Mouse (Mus musculus) liver, embryonic 12.5 days (tissue): ENCODE measurements around the gene Hunk. TPM values are rescaled to one million over a fixed set of nuclear protein-coding genes. Genes with fewer than 3 reads are reported as not detected.

ENCODE experiments used
- ATAC-seq: fragments of 200-750 bp; cut with Nextera tagmentation; 2 replicates; pipeline ENCODE4 v1.8.0; 2017; ENCODE audit warnings: moderate number of reproducible peaks, mild to moderate bottlenecking, moderate library complexity
- H3K27ac ChIP-seq: fragments of 300-500 bp; sonication (generic); 2 replicates; pipeline ENCODE4 v1.5.1; 2016; ENCODE audit warnings: mild to moderate bottlenecking
- H3K27me3 ChIP-seq: fragments of 300-500 bp; sonication (generic); replicated peaks from 2 replicates; pipeline ENCODE4 v1.6.1; 2016; ENCODE audit warnings: mild to moderate bottlenecking, moderate library complexity
- H3K36me3 ChIP-seq: fragments of 300-500 bp; sonication (generic); 2 replicates; pipeline ENCODE4 v1.6.1; 2016; ENCODE audit warnings: mild to moderate bottlenecking, moderate library complexity
- H3K4me1 ChIP-seq: fragments of 300-500 bp; sonication (generic); 2 replicates; pipeline ENCODE4 v1.6.1; 2016
- H3K4me2 ChIP-seq: fragments of 300-500 bp; sonication (generic); 2 replicates; pipeline ENCODE4 v1.6.1; 2016; ENCODE audit warnings: mild to moderate bottlenecking, moderate library complexity
- H3K4me3 ChIP-seq: fragments of 300-500 bp; sonication (generic); 2 replicates; pipeline ENCODE4 v1.5.1; 2016; ENCODE audit warnings: mild to moderate bottlenecking, moderate library complexity
- H3K9ac ChIP-seq: fragments of 300-500 bp; sonication (generic); 2 replicates; pipeline ENCODE4 v1.6.1; 2016; ENCODE audit warnings: mild to moderate bottlenecking, moderate library complexity
- H3K9me3 ChIP-seq: fragments of 300-500 bp; sonication (generic); replicated peaks from 2 replicates; pipeline ENCODE4 v1.6.1; 2016; ENCODE audit warnings: mild to moderate bottlenecking, moderate library complexity
- whole genome bisulfite sequencing: fragments of 180-500 bp; shearing (Covaris S2); methylation state at CpG from one replicate; pipeline ENCODE4 v1.1.7; 2016; ENCODE audit not compliant: insufficient replicate concordance; 5-methylcytosine and 5-hydroxymethylcytosine counted together
- polyA plus RNA-seq: library from polyadenylated mRNA; unstranded; fragments of >200 nt; fragmentation: Nextera tagmentation; extraction: Ambion mirVana; gene quantifications from 2 replicates; pipeline ENCODE4 v1.2.1, GENCODE M21; 2016

Gene Hunk
- polyA plus RNA-seq, 1 experiment from 2014 or later = 2.6 TPM

- Histone ChIP-seq H3K4me1 (peaks cover 10% of the 10 kb centered on the region; the same call in 1 of the 2 replicates), H3K9ac (no peak overlapping the region), H3K9me3 (no peaks in the 10 kb centered on the region), H3K27me3 (no peaks in the 10 kb centered on the region), H3K36me3 (no peaks in the 10 kb centered on the region), H3K4me3 (no peak overlapping the region), H3K4me2 (no peak overlapping the region), H3K27ac (no peak overlapping the region)
- WGBS = 58% methylated on average over 7 of the region's 7 CpGs
- ATAC-seq = no peak
These were observed 35.3 kb downstream of the Hunk start for GRCm38 (mm10) chr16:90421145-90421544.

- ATAC-seq = no peak
- WGBS = 61% methylated on average over 8 of the region's 8 CpGs
- H3K9ac ChIP-seq = no peak overlapping the region
- H3K4me2 ChIP-seq = no peak overlapping the region
- no peaks in the 10 kb centered on the region for H3K36me3 ChIP-seq
- no peaks in the 10 kb centered on the region for H3K27me3 ChIP-seq
- no peak overlapping the region for H3K27ac ChIP-seq
- no peak overlapping the region for H3K4me3 ChIP-seq
- peaks cover 10% of the 10 kb centered on the region; the same call in 1 of the 2 replicates for H3K4me1 ChIP-seq
- H3K9me3 ChIP-seq = no peaks in the 10 kb centered on the region
These were observed 35.7 kb downstream of the Hunk start for GRCm38 (mm10) chr16:90421551-90421950.

DNA sequence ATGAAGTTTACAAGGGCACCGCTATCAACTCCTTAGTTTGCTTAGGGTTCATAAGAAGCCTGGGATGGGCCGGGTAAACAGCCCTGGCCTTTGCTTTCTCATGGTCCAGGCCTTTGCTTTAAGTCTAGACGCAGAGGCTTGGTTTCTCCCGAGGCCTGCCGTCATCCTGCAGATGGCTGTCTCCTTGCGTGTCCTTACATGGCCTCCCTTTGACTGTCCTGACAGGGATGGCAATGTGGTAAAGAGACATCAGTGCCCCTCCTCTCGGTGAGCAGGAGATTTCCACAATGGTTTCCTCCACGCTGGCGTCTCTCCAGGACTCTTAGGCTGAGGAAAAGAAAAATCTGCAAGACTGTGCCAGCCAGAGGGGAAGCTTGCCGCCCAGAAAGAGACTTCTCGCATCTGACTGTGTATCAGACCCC, 36.3 kb downstream of the Hunk start:
- Histone ChIP-seq H3K36me3 (no peaks in the 10 kb centered on the region), H3K4me2 (no peak overlapping the region), H3K27me3 (no peaks in the 10 kb centered on the region), H3K4me3 (no peak overlapping the region), H3K9ac (no peak overlapping the region), H3K9me3 (no peaks in the 10 kb centered on the region), H3K27ac (no peak overlapping the region), H3K4me1 (peaks cover 10% of the 10 kb centered on the region; the same call in 1 of the 2 replicates)
- 59% methylated on average over 11 of the region's 11 CpGs for WGBS
- ATAC-seq = no peak

GRCm38 (mm10) chr16:90423898-90424297, 38.1 kb downstream of the Hunk start:
- no peak for ATAC-seq
- 46% methylated on average over 3 of the region's 3 CpGs for WGBS
- Histone ChIP-seq H3K4me3 (no peak overlapping the region), H3K4me1 (peaks cover 10% of the 10 kb centered on the region; the same call in 1 of the 2 replicates), H3K4me2 (no peak overlapping the region), H3K27ac (no peak overlapping the region), H3K27me3 (no peaks in the 10 kb centered on the region), H3K9ac (no peak overlapping the region), H3K36me3 (no peaks in the 10 kb centered on the region), H3K9me3 (no peaks in the 10 kb centered on the region)

GRCm38 (mm10) chr16:90424391-90424790, 38.6 kb downstream of the Hunk start:
- Histone ChIP-seq H3K27ac (no peak overlapping the region), H3K4me2 (no peak overlapping the region)
- no peak for ATAC-seq

DNA sequence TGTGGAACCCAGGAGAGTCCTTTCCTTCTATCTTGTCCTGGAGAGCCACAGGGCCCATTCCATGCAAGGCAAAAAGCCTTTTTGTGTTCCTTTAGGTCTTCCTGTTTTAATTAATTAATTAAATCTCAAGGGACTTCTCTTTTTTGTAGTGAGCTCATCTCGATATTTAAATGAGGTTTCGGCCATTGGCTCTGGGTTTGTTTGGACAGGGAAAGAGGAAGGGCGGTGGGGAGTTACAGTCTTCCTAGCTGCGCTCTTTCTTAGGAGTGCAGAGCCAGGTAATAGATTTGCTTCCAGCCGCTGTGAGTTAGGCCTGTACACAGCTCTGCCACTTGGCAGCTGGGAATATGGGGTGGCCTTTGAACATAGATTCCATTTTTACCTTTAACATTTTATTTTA, 40.4 kb downstream of the Hunk start:
- no peak for ATAC-seq
- 0 out of 2 replicates have a peak, but pooled peaks cover 6% of the 10 kb centered on the region for H3K4me1 ChIP-seq
- H3K27me3 ChIP-seq = no peaks in the 10 kb centered on the region
- H3K9me3 ChIP-seq = no peaks in the 10 kb centered on the region
- H3K27ac ChIP-seq = no peak overlapping the region
- H3K4me2 ChIP-seq = no peak overlapping the region
- H3K36me3 ChIP-seq = no peaks in the 10 kb centered on the region
- no peak overlapping the region for H3K9ac ChIP-seq
- WGBS = 68% methylated on average over 5 of the region's 5 CpGs
- no peak overlapping the region for H3K4me3 ChIP-seq

More at GRCm38 (mm10) chr16:90424391-90424790, 38.6 kb downstream of the Hunk start:
- H3K4me1 ChIP-seq = peaks cover 10% of the 10 kb centered on the region; the same call in 1 of the 2 replicates
- no peak overlapping the region for H3K9ac ChIP-seq
- no peaks in the 10 kb centered on the region for H3K36me3 ChIP-seq
- 60% methylated on average over 9 of the region's 9 CpGs for WGBS
- H3K4me3 ChIP-seq = no peak overlapping the region
- H3K27me3 ChIP-seq = no peaks in the 10 kb centered on the region
- no peaks in the 10 kb centered on the region for H3K9me3 ChIP-seq

DNA sequence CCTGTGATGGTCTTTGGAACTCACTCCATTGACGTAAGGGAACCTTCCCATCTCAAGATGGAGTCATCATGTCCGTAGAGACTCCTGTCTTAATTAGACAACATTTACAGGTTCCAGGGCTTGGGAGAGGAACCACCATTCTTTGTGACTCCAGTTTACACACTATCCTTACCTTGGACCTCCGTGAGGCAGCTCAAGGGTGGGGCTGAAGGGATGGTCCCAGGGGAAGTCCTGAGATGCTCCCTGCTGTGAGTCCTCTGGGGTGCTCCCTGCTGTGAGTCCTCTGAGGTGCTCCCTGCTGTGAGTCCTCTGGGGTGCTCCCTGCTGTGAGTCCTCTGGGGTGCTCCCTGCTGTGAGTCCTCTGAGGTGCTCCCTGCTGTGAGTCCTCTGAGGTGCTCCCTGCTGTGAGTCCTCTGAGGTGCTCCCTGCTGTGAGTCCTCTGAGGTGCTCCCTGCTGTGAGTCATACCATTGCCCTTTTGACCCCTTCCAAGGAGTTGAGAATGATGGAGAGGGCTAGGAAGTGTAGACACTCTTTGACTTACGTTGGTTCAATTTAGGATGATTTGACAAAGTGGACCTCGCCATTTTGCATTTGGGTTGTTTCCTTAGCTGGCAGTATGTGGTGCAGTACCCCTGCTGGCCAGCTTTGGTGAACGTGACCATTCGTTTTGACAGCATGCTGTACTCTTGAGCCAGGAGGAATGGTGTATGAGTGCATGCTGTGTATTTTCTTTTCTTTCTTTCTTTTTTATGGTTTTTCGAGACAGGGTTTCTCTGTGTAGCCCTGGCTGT, 42.2 kb downstream of the Hunk start:
- Histone ChIP-seq H3K4me2 (no peak overlapping the region), H3K4me3 (no peak overlapping the region), H3K4me1 (0 out of 2 replicates have a peak, but pooled peaks cover 6% of the 10 kb centered on the region), H3K27ac (no peak overlapping the region), H3K36me3 (peaks cover 6% of the 10 kb centered on the region), H3K9ac (no peak overlapping the region), H3K9me3 (0 out of 2 replicates have a peak, but pooled peaks cover 5% of the 10 kb centered on the region), H3K27me3 (no peaks in the 10 kb centered on the region)
- ATAC-seq = no peak
- 73% methylated on average over 8 of the region's 8 CpGs for WGBS

DNA sequence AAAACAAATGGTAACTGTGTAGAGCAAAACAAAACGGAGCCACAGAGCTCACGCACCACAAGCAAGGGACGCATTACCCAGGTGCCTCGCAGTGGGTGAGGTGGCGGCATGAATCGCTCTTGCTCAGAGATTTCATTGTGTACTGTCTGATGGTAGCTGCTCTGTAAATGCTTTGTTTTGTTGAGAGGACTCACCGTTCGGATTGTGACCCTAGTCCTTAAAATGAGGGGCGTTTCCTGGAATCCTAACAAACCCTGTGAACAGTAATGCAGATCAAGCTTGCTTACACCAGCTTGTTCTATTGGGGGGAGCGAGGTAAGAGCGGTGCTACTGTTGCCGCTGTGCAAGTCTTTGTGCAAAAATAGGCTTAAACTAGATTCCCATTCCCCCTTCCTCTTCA, 47.7 kb downstream of the Hunk start:
- peaks cover 20% of the 10 kb centered on the region; the same call in 1 of the 2 replicates for H3K4me1 ChIP-seq
- peaks cover 15% of the 10 kb centered on the region for H3K36me3 ChIP-seq
- H3K9ac ChIP-seq = no peak overlapping the region
- 83% methylated on average over 12 of the region's 12 CpGs for WGBS
- H3K9me3 ChIP-seq = 0 out of 2 replicates have a peak, but pooled peaks cover 7% of the 10 kb centered on the region
- 0 out of 2 replicates have a peak, but pooled peaks cover 9% of the 10 kb centered on the region for H3K27me3 ChIP-seq
- no peak for ATAC-seq
- no peak overlapping the region for H3K27ac ChIP-seq
- no peak overlapping the region for H3K4me3 ChIP-seq
- no peak overlapping the region for H3K4me2 ChIP-seq

DNA sequence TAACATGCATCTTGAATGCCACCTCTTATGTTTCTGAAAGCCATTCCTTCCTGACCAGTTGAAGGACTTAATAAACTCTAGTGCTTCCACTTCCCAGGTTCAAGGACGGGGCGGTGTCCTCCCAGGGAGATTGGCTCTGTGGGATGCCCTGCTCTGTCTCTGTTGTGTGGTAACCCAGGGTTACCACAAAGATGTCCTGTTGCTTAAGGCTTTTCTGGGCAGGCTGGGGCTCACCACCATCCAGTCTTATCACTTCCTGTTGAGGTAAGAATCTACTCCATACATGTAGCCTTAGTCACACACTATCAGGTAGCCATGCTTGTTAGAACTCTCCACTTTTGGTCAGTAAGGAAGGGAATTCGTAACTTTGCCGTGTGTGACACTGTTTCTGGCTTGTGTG, 49.4 kb downstream of the Hunk start:
- peaks cover 18% of the 10 kb centered on the region; the same call in 1 of the 2 replicates for H3K4me1 ChIP-seq

GRCm38 (mm10) chr16:90437276-90437675, 51.5 kb downstream of the Hunk start:
- WGBS = 46% methylated on average over 5 of the region's 5 CpGs

More for the DNA sequence above, 49.4 kb downstream of the Hunk start:
- H3K9ac ChIP-seq = no peak overlapping the region
- WGBS = 27% methylated on average over 4 of the region's 4 CpGs
- no peak overlapping the region for H3K27ac ChIP-seq
- H3K9me3 ChIP-seq = 0 out of 2 replicates have a peak, but pooled peaks cover 7% of the 10 kb centered on the region
- H3K4me2 ChIP-seq = no peak overlapping the region
- H3K36me3 ChIP-seq = peaks cover 15% of the 10 kb centered on the region
- no peak overlapping the region for H3K4me3 ChIP-seq
- no peak for ATAC-seq
- 0 out of 2 replicates have a peak, but pooled peaks cover 9% of the 10 kb centered on the region for H3K27me3 ChIP-seq

DNA sequence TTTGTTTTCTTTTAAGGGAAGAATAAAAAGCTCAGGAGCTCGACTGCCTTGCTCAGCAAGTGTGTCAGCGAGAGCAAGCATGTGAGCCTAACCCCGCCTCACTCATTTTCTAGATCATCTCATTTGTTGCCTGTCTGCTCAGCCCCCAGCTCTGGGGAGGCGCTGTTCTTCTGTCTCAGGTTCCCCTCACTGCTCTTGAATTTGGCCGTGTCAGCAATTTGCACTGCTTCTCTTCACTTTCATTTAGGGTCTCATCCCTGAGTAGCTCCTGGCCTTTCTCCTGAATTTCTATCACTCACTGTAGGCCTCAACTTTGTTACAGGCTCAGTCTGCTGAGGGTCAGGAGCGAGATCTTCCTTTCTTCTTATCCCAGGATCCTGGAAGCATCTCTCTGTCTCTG, 53.7 kb downstream of the Hunk start:
- no peak overlapping the region for H3K4me2 ChIP-seq
- WGBS = 66% methylated on average over 6 of the region's 6 CpGs
- ATAC-seq = no peak

More at GRCm38 (mm10) chr16:90437276-90437675, 51.5 kb downstream of the Hunk start:
- Histone ChIP-seq H3K4me3 (no peak overlapping the region), H3K27ac (no peak overlapping the region), H3K4me2 (no peak overlapping the region), H3K9me3 (0 out of 2 replicates have a peak, but pooled peaks cover 7% of the 10 kb centered on the region), H3K36me3 (peaks cover 15% of the 10 kb centered on the region), H3K9ac (no peak overlapping the region), H3K4me1 (peaks cover 14% of the 10 kb centered on the region; the same call in 1 of the 2 replicates), H3K27me3 (0 out of 2 replicates have a peak, but pooled peaks cover 9% of the 10 kb centered on the region)
- ATAC-seq = no peak

GRCm38 (mm10) chr16:90440654-90441053, 54.8 kb downstream of the Hunk start:
- 77% methylated on average over 10 of the region's 10 CpGs for WGBS
- H3K4me1 ChIP-seq = peaks cover 9% of the 10 kb centered on the region; the same call in 1 of the 2 replicates
- ATAC-seq = no peak

More for the DNA sequence above, 53.7 kb downstream of the Hunk start:
- Histone ChIP-seq H3K4me1 (peaks cover 14% of the 10 kb centered on the region; the same call in 1 of the 2 replicates), H3K4me3 (no peak overlapping the region), H3K9ac (no peak overlapping the region), H3K36me3 (no peaks in the 10 kb centered on the region), H3K9me3 (no peaks in the 10 kb centered on the region), H3K27me3 (0 out of 2 replicates have a peak, but pooled peaks cover 9% of the 10 kb centered on the region), H3K27ac (no peak overlapping the region)

More at GRCm38 (mm10) chr16:90440654-90441053, 54.8 kb downstream of the Hunk start:
- H3K9ac ChIP-seq = no peak overlapping the region
- H3K4me3 ChIP-seq = no peak overlapping the region
- H3K36me3 ChIP-seq = no peaks in the 10 kb centered on the region
- no peak overlapping the region for H3K4me2 ChIP-seq
- H3K27me3 ChIP-seq = 0 out of 2 replicates have a peak, but pooled peaks cover 9% of the 10 kb centered on the region
- H3K27ac ChIP-seq = no peak overlapping the region
- no peaks in the 10 kb centered on the region for H3K9me3 ChIP-seq
